Mouse (Mus musculus): ENCODE results near the gene Nacc1.
"Not testable (repeated sequence)": the region's sequence is repeated elsewhere in the genome, so short reads cannot be mapped to it uniquely, and the experiment has no call there.

Nacc1 gene

GRCm38 (mm10) chr8:84639162-84640009 is 48.3 kb downstream of the Nacc1 start:
- peak; percentile 92 for DNase-seq

- DNase-seq: no peak
Observed at GRCm38 (mm10) chr8:84638555-84639161, 49.0 kb downstream of the Nacc1 start.

GRCm38 (mm10) chr8:84637946-84638554 is 49.6 kb downstream of the Nacc1 start:
- DNase-seq: no peak

GRCm38 (mm10) chr8:84636051-84636691 is 51.5 kb downstream of the Nacc1 start:
- no peak for DNase-seq

- DNase-seq: no peak
Observed at GRCm38 (mm10) chr8:84635397-84636050, 52.1 kb downstream of the Nacc1 start.

- no peak for DNase-seq
Observed at GRCm38 (mm10) chr8:84634849-84635304, 52.8 kb downstream of the Nacc1 start.

- no peak for DNase-seq
Observed at GRCm38 (mm10) chr8:84633841-84634584, 53.6 kb downstream of the Nacc1 start.

GRCm38 (mm10) chr8:84631813-84632212 is 55.8 kb downstream of the Nacc1 start:
- DNase-seq: no peak

- DNase-seq: no peak
Observed at GRCm38 (mm10) chr8:84630145-84630544, 57.5 kb downstream of the Nacc1 start.

GRCm38 (mm10) chr8:84629586-84629985 is 58.1 kb downstream of the Nacc1 start:
- no peak for DNase-seq

GRCm38 (mm10) chr8:84623425-84623824 is 64.2 kb downstream of the Nacc1 start:
- not testable (repeated sequence) for DNase-seq

GRCm38 (mm10) chr8:84621102-84621625 is 66.5 kb downstream of the Nacc1 start:
- DNase-seq: no peak

Measured in lung, postnatal 14 days (tissue).